Mouse (Mus musculus): ENCODE measurements around the gene Gm10037. TPM values are rescaled to one million over a fixed set of nuclear protein-coding genes. Genes with fewer than 3 reads are reported as not detected.
"Not testable (repeated sequence)": the region's sequence is repeated elsewhere in the genome, so short reads cannot be mapped to it uniquely, and the experiment has no call there.

The Gm10037 gene
- polyA plus RNA-seq, 1 experiment from 2014 or later: 6.9 TPM

DNA sequence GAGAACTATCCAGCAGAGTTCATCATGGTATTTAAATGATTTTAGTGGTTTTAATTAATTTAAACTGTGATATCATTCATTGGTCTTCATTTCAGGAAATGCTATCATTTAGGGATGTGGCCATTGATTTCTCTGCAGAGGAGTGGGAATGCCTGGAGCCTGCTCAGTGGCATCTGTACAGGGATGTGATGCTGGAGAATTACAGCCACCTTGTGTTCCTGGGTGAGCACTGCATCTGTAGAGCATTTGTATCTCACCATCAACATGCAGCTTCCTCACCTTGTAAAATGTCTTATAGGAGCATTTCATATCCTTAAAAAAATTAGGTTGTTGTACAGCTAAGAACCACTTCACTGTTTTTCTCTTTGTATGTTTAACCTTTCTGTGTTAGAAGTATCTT is 2.2 kb downstream of the Gm10037 start:
- H3K4me1 ChIP-seq (ENCODE audit: control insufficient read depth, insufficient read depth, low read depth, low read length); H3K27me3 ChIP-seq (replicated peaks; ENCODE audit: control insufficient read depth, insufficient read depth, low read length); ATAC-seq; H3K9ac ChIP-seq (ENCODE audit: low read depth, low read length); H3K9me3 ChIP-seq (ENCODE audit: control insufficient read depth, low read length); H3K4me3 ChIP-seq (ENCODE audit: low read length); H3K36me3 ChIP-seq (ENCODE audit: control insufficient read depth, insufficient read depth, low read length); H3K4me2 ChIP-seq (ENCODE audit: low read length); H3K27ac ChIP-seq (ENCODE audit: low read depth, low read length): not testable (repeated sequence)

DNA sequence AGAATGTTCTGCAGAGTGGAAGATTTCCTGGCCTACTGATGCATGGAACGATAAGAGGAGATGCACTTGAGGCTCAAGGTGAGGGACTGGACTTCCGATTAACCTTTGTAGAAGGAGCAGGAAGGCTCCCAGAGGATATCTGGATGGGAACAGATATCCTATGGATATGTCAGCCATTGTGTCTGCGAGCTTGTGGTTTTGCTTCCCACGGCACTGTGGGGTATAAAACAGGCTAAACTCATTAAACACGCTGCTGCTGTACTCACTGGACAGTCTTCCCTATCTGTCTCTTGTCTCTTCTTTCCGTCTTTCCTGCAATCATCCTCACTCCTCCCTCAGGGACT is 12.8 kb downstream of the Gm10037 start:
- H3K9me3 ChIP-seq (ENCODE audit: control insufficient read depth, low read length): no peaks in the 10 kb centered on the region
- 44% methylated on average over 6 of the region's 6 CpGs for WGBS
- no peaks in the 10 kb centered on the region for H3K36me3 ChIP-seq (ENCODE audit: control insufficient read depth, insufficient read depth, low read length)
- peaks cover 3% of the 10 kb centered on the region; the same call in 1 of the 2 replicates for H3K4me1 ChIP-seq (ENCODE audit: control insufficient read depth, insufficient read depth, low read depth, low read length)
- H3K27me3 ChIP-seq (replicated peaks; ENCODE audit: control insufficient read depth, insufficient read depth, low read length): no peaks in the 10 kb centered on the region
- 0 out of 2 replicates have a peak overlapping the region, but pooled peaks have one; percentile 62 for H3K27ac ChIP-seq (ENCODE audit: low read depth, low read length)
- peak overlapping the region; percentile 57 for H3K4me2 ChIP-seq (ENCODE audit: low read length)
- H3K9ac ChIP-seq (ENCODE audit: low read depth, low read length): peak overlapping the region; percentile 60
- no peak for ATAC-seq
- H3K4me3 ChIP-seq (ENCODE audit: low read length): peak overlapping the region; percentile 45

DNA sequence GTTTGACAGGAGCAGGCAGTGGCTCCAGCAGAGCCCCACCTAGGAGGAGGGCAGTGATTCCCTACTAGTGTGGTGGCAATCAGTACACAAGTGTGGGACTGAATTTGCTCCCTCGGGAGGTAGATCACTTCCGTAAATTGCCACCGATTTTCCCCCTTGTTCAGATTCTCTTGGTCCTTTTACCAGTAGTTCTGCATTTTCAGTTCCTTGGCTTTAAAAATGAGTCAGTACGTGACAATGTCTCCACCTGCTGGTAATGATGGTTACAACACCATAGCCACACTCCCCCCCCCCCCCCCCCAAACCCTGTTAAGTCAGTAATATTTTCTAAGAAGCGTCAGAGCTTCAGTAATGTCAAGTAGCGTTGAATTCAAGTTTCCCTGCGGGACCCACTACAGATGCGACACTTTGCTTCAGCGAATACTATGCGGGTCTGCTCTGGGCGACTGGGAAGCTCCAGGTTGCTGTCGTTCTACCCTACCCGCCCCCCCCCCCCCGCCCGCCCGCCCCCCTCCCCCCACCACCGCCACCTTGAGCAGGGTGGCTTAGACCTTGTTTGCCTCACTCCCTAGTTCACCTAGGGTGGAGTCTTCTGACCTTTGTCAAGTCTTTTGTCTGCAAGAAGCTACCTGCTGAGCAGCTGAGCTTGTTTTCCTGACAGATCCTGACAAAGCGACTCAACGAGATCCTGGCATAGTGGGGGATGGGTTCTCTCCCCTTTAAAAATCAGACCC is 13.4 kb downstream of the Gm10037 start:
- H3K27ac ChIP-seq (ENCODE audit: low read depth, low read length): peak overlapping the region; percentile 62; the same call in 1 of the 2 replicates
- H3K9ac ChIP-seq (ENCODE audit: low read depth, low read length): peak overlapping the region; percentile 60
- peaks cover 3% of the 10 kb centered on the region; the same call in 1 of the 2 replicates for H3K4me1 ChIP-seq (ENCODE audit: control insufficient read depth, insufficient read depth, low read depth, low read length)
- H3K4me3 ChIP-seq (ENCODE audit: low read length): peak overlapping the region; percentile 45
- H3K27me3 ChIP-seq (replicated peaks; ENCODE audit: control insufficient read depth, insufficient read depth, low read length): no peaks in the 10 kb centered on the region
- peak; percentile 88 for ATAC-seq
- no peaks in the 10 kb centered on the region for H3K9me3 ChIP-seq (ENCODE audit: control insufficient read depth, low read length)
- WGBS: 1% methylated on average over 13 of the region's 19 CpGs
- H3K4me2 ChIP-seq (ENCODE audit: low read length): peak overlapping the region; percentile 57
- no peaks in the 10 kb centered on the region for H3K36me3 ChIP-seq (ENCODE audit: control insufficient read depth, insufficient read depth, low read length)

DNA sequence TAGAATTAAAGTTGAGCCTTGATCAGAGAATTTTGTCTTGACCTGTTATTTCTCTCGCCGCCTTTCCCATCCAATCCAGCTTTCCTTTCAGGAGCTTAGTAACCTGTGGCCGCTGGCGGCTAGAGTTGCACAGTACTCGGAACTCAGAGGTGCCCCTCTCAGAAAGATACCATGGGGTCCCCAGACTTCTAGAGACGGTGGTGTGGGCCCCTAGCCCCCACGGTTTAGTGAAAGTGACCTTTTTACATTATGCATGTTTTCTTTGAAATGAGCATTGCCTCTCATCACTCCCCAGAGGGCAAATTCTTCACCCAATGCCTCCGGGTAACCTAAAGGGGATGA is 13.9 kb downstream of the Gm10037 start:
- H3K27ac ChIP-seq (ENCODE audit: low read depth, low read length): no peak overlapping the region
- peaks cover 3% of the 10 kb centered on the region; the same call in 1 of the 2 replicates for H3K4me1 ChIP-seq (ENCODE audit: control insufficient read depth, insufficient read depth, low read depth, low read length)
- ATAC-seq: peak; percentile 72
- H3K9ac ChIP-seq (ENCODE audit: low read depth, low read length): peak overlapping the region; percentile 55
- peak overlapping the region; percentile 45 for H3K4me3 ChIP-seq (ENCODE audit: low read length)
- no peaks in the 10 kb centered on the region for H3K9me3 ChIP-seq (ENCODE audit: control insufficient read depth, low read length)
- H3K4me2 ChIP-seq (ENCODE audit: low read length): peak overlapping the region; percentile 57
- H3K27me3 ChIP-seq (replicated peaks; ENCODE audit: control insufficient read depth, insufficient read depth, low read length): no peaks in the 10 kb centered on the region
- WGBS: 16% methylated on average over 8 of the region's 8 CpGs
- H3K36me3 ChIP-seq (ENCODE audit: control insufficient read depth, insufficient read depth, low read length): no peaks in the 10 kb centered on the region

DNA sequence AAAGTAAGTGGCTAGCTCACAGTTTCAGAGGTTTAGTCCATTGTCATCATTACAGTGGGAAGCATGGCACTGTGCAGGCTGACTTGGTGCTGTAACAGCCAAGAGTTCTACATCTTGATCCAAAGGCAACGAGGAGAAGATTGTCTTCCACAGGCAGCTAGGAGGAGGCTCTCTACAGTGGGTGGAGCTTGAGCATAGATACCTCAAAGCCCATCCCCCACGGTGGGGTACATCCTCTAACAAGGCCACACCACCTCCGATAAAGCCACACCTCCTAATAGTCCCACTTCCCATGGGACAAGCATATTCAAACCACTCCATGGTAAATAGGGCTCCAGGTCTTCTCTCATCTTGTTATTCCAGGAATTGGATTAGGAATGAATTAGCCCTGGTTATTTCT is 19.5 kb downstream of the Gm10037 start:
- no peak overlapping the region for H3K27ac ChIP-seq (ENCODE audit: low read depth, low read length)
- H3K4me3 ChIP-seq (ENCODE audit: low read length): no peak overlapping the region
- no peak overlapping the region for H3K9ac ChIP-seq (ENCODE audit: low read depth, low read length)
- 94% methylated on average over 3 of the region's 3 CpGs for WGBS
- H3K4me1 ChIP-seq (ENCODE audit: control insufficient read depth, insufficient read depth, low read depth, low read length): no peaks in the 10 kb centered on the region
- no peaks in the 10 kb centered on the region for H3K9me3 ChIP-seq (ENCODE audit: control insufficient read depth, low read length)
- no peaks in the 10 kb centered on the region for H3K36me3 ChIP-seq (ENCODE audit: control insufficient read depth, insufficient read depth, low read length)
- no peak for ATAC-seq
- no peak overlapping the region for H3K4me2 ChIP-seq (ENCODE audit: low read length)
- H3K27me3 ChIP-seq (replicated peaks; ENCODE audit: control insufficient read depth, insufficient read depth, low read length): no peaks in the 10 kb centered on the region

DNA sequence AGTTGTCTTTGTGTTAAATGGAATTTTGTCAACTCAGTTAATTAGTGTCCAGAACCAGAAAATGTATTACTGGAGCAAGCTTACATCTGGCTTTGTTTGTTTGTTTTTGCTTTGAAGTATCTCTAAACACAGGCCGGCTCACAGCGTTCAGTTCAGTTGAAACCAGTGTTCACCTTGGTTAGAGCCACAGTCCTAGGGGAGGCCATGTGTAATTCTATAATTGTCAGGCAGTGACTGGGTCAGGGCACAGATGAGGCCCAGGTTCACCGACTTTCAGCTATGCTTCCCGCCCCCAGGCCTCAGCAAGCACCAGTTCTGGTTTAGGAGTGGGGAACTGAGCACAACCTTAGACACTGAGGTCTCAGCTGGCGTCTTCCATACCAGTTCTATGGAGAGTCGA is 22.2 kb downstream of the Gm10037 start:
- H3K36me3 ChIP-seq (ENCODE audit: control insufficient read depth, insufficient read depth, low read length): no peaks in the 10 kb centered on the region
- no peak overlapping the region for H3K4me2 ChIP-seq (ENCODE audit: low read length)
- no peak overlapping the region for H3K4me3 ChIP-seq (ENCODE audit: low read length)
- H3K27me3 ChIP-seq (replicated peaks; ENCODE audit: control insufficient read depth, insufficient read depth, low read length): no peaks in the 10 kb centered on the region
- H3K27ac ChIP-seq (ENCODE audit: low read depth, low read length): no peak overlapping the region
- H3K9ac ChIP-seq (ENCODE audit: low read depth, low read length): no peak overlapping the region
- 76% methylated on average over 6 of the region's 6 CpGs for WGBS
- no peak for ATAC-seq
- H3K9me3 ChIP-seq (ENCODE audit: control insufficient read depth, low read length): no peaks in the 10 kb centered on the region
- no peaks in the 10 kb centered on the region for H3K4me1 ChIP-seq (ENCODE audit: control insufficient read depth, insufficient read depth, low read depth, low read length)

DNA sequence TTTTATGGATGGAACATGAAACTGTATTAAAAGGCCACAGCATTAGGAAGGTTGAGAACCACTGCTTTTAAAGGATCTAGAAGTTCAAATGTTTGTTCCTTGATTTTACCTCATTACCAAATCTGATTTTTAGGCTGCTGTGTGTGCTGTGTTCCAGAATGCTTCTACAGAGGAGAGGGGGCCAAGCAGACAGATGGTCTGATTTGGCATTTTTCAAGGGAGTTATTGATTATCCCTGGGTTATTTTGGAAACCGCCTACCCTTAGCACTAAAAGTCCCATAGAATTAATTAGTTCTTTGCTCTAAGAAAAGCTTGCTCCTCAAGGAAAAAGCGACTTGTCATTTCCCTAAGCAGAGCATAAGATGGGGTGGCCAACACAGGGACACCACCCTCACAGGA is 23.1 kb downstream of the Gm10037 start:
- Histone ChIP-seq H3K4me2 (ENCODE audit: low read length) (no peak overlapping the region), H3K27me3 (replicated peaks; ENCODE audit: control insufficient read depth, insufficient read depth, low read length) (no peaks in the 10 kb centered on the region), H3K4me3 (ENCODE audit: low read length) (no peak overlapping the region), H3K27ac (ENCODE audit: low read depth, low read length) (no peak overlapping the region), H3K9me3 (ENCODE audit: control insufficient read depth, low read length) (no peaks in the 10 kb centered on the region), H3K4me1 (ENCODE audit: control insufficient read depth, insufficient read depth, low read depth, low read length) (no peaks in the 10 kb centered on the region), H3K36me3 (ENCODE audit: control insufficient read depth, insufficient read depth, low read length) (no peaks in the 10 kb centered on the region), H3K9ac (ENCODE audit: low read depth, low read length) (no peak overlapping the region)
- WGBS: 82% methylated on average over 2 of the region's 2 CpGs
- ATAC-seq: no peak

DNA sequence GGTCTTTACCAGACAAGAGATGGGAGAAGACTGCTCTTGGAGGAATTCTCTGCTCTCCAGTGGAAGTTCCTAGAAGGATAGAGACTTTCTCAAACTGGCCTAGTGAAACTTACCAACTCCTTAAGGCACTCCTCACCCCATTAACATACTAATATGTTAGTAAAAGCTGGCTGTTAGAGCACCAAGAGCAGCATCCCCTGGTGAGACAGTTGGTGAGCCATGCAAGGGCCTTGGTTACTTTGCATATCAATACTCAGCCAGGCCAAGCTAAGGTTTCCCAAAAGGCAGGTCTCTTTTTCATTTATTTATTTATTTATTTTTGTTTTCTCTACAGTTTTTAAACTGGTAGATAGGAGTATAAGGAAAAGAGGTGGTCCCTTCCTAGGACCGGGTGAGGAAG is 26.4 kb downstream of the Gm10037 start:
- no peaks in the 10 kb centered on the region for H3K27me3 ChIP-seq (replicated peaks; ENCODE audit: control insufficient read depth, insufficient read depth, low read length)
- no peaks in the 10 kb centered on the region for H3K36me3 ChIP-seq (ENCODE audit: control insufficient read depth, insufficient read depth, low read length)
- no peaks in the 10 kb centered on the region for H3K9me3 ChIP-seq (ENCODE audit: control insufficient read depth, low read length)
- H3K4me1 ChIP-seq (ENCODE audit: control insufficient read depth, insufficient read depth, low read depth, low read length): no peaks in the 10 kb centered on the region
- no peak overlapping the region for H3K9ac ChIP-seq (ENCODE audit: low read depth, low read length)
- no peak for ATAC-seq
- H3K4me2 ChIP-seq (ENCODE audit: low read length): no peak overlapping the region
- H3K4me3 ChIP-seq (ENCODE audit: low read length): no peak overlapping the region
- 7% methylated on average over 1 of the region's 1 CpGs for WGBS
- no peak overlapping the region for H3K27ac ChIP-seq (ENCODE audit: low read depth, low read length)

DNA sequence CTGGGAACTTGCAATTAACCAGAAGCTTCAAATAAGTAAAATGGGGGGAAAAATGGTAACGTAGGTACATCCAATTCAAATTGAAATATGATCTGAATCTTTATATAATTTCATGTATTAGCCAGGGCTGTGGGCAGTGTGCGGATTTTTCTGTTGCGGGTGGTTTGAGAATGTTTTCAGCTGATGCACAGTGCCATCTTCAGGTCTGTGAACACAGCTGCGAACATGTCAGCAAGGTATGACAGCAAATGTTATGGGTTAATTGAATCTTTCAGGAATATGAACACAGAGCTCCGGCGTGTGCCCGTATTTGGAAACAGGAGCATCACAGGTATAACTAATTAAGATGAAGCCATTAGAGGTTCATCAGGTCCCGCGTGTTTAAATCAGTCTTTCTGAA is 31.6 kb downstream of the Gm10037 start:
- Histone ChIP-seq H3K9ac (ENCODE audit: low read depth, low read length) (no peak overlapping the region), H3K27me3 (replicated peaks; ENCODE audit: control insufficient read depth, insufficient read depth, low read length) (no peaks in the 10 kb centered on the region), H3K4me3 (ENCODE audit: low read length) (no peak overlapping the region), H3K4me2 (ENCODE audit: low read length) (no peak overlapping the region), H3K36me3 (ENCODE audit: control insufficient read depth, insufficient read depth, low read length) (no peaks in the 10 kb centered on the region), H3K9me3 (ENCODE audit: control insufficient read depth, low read length) (no peaks in the 10 kb centered on the region), H3K27ac (ENCODE audit: low read depth, low read length) (no peak overlapping the region), H3K4me1 (ENCODE audit: control insufficient read depth, insufficient read depth, low read depth, low read length) (no peaks in the 10 kb centered on the region)
- 84% methylated on average over 9 of the region's 9 CpGs for WGBS
- no peak for ATAC-seq

DNA sequence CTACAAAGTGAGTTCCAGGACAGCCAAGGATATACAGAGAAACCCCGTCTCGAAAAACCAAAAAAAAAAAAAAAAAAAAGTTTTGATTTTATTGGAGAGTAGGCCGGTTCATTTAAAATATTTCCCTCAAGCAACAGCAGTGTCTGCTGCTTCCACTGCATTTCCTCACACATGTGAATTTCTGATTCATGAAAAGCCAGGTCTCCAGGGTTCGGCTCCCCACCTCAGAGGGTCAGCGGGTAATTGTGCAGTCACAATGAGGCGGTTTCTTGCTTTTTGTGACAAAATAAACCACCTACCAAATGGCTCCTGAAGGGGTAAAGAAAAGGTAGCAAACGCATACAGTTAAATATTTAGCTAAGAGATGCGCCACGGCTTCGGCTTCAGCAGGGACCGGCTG is 32.1 kb downstream of the Gm10037 start, which contains the start of gene BC048507:
Gene BC048507 (plus strand): TSS at position 301 of the 400 bp plus-strand sequence.
- no peak for ATAC-seq
- Histone ChIP-seq H3K4me3 (ENCODE audit: low read length) (no peak within 1 kb of the TSS), H3K36me3 (ENCODE audit: control insufficient read depth, insufficient read depth, low read length) (no peaks in the 10 kb centered on the region), H3K9ac (ENCODE audit: low read depth, low read length) (no peak within 1 kb of the TSS), H3K4me1 (ENCODE audit: control insufficient read depth, insufficient read depth, low read depth, low read length) (no peaks in the 10 kb centered on the region), H3K4me2 (ENCODE audit: low read length) (no peak within 1 kb of the TSS), H3K27me3 (replicated peaks; ENCODE audit: control insufficient read depth, insufficient read depth, low read length) (no peaks in the 10 kb centered on the region), H3K9me3 (ENCODE audit: control insufficient read depth, low read length) (no peaks in the 10 kb centered on the region), H3K27ac (ENCODE audit: low read depth, low read length) (no peak within 1 kb of the TSS)
- 77% methylated on average over 11 of the region's 11 CpGs for WGBS

Measured in hindbrain, embryonic 16.5 days (tissue).